Mouse (Mus musculus) cortical plate, adult 2 months (tissue): ENCODE data around the gene Zpbp.
A peak's percentile ranks its signal among the peaks of the same experiment; 100 is the strongest.

Experiments used
- CTCF ChIP-seq: fragments of 200-500 bp; IDR thresholded peaks from 2 replicates; pipeline ENCODE4 v1.5.1; 2011; ENCODE audit warnings: mild to moderate bottlenecking, control low read depth, low read length; ENCODE audit not compliant: insufficient read depth; ENCODE audit errors: extremely low read depth
- POLR2A ChIP-seq: fragments of 200-500 bp; IDR thresholded peaks from 2 replicates; pipeline ENCODE4 v1.6.1; 2011; ENCODE audit warnings: mild to moderate bottlenecking, low read length, control low read depth; ENCODE audit not compliant: insufficient read depth; ENCODE audit errors: extremely low read depth

GRCm38 (mm10) chr11:11461635-11462560, at the start of gene Zpbp, which contains the start of gene Spata48:
- peak; percentile 62 for TF ChIP-seq POLR2A
- TF ChIP-seq CTCF = peak; percentile 66; the same call in 1 of the 2 replicates
